11 mouse cellular contexts compared by ENCODE assay signal in genomic region chr4:62265154-62265836, GRCm38 (mm10). TPM values are rescaled to one million over a fixed set of nuclear protein-coding genes. Genes with fewer than 3 reads are reported as not detected.
DNase-seq lines count a peak whose midpoint lies in the region; ATAC-seq and TF ChIP-seq lines count a peak whose summit lies in the region.
"Had no signal": no experiment of that assay in that cellular context is flagged by ENCODE, and none has a peak within 500 bp of the region (broad histone marks: within the 10 kb centered on the region; RNA-seq: fewer than 3 reads in every experiment).

No protein-coding gene starts in this region.

- no peak overlapping the region for H3K4me2 ChIP-seq in intestine, embryonic 14.5 days (ENCODE audit: low read length)
- H3K4me2 ChIP-seq: forebrain, embryonic 13.5 days; limb, embryonic 13.5 days had no signal

- H3K4me3 ChIP-seq in heart, embryonic 10.5 days: no peak overlapping the region
- no peak overlapping the region for H3K4me3 ChIP-seq in C2C12 (ENCODE audit: insufficient read depth, poor library complexity, severe bottlenecking)
- no peak overlapping the region for H3K4me3 ChIP-seq in intestine, embryonic 14.5 days (ENCODE audit: low read depth, low read length)
- H3K4me3 ChIP-seq in hindbrain, embryonic 10.5 days: no peak overlapping the region
- H3K4me3 ChIP-seq: forebrain, embryonic 13.5 days; limb, embryonic 13.5 days had no signal

- H3K36me3 ChIP-seq in heart, embryonic 10.5 days: no peaks in the 10 kb centered on the region
- no peaks in the 10 kb centered on the region for H3K36me3 ChIP-seq in C2C12 (ENCODE audit: control insufficient read depth, insufficient read depth)
- no peaks in the 10 kb centered on the region for H3K36me3 ChIP-seq in intestine, embryonic 14.5 days (ENCODE audit: control insufficient read depth, insufficient read depth, low read length)
- H3K36me3 ChIP-seq in hindbrain, embryonic 10.5 days: no peaks in the 10 kb centered on the region
- H3K36me3 ChIP-seq: limb, embryonic 13.5 days had no signal

- peak; percentile 71 for DNase-seq in heart, embryonic 10.5 days (ENCODE audit: low spot score)
- no peak for DNase-seq in heart, postnatal 36 days
- no peak for DNase-seq in intestine, embryonic 14.5 days (ENCODE audit: low spot score)
- peak; percentile 28 for DNase-seq in lung, postnatal 10 days
- no peak for DNase-seq in urinary bladder, adult 2 months (ENCODE audit: low spot score)
- no peak for DNase-seq in hindbrain, embryonic 10.5 days (ENCODE audit: low spot score)
- no peak for DNase-seq in spleen, postnatal 14 days (ENCODE audit: low spot score in 2 of 2)

- H3K79me2 ChIP-seq in C2C12 (ENCODE audit: control insufficient read depth, insufficient read depth): no peaks in the 10 kb centered on the region

- intact Hi-C loops in heart, postnatal 36 days (cut with DNase I): no loop called here

- H3K4me1 ChIP-seq in heart, embryonic 10.5 days: peaks cover 5% of the 10 kb centered on the region
- H3K4me1 ChIP-seq in intestine, embryonic 14.5 days (replicated peaks; ENCODE audit: control insufficient read depth, insufficient read depth, low read length): no peaks in the 10 kb centered on the region
- H3K4me1 ChIP-seq in hindbrain, embryonic 10.5 days (replicated peaks): peaks cover 7% of the 10 kb centered on the region
- H3K4me1 ChIP-seq: forebrain, embryonic 13.5 days; limb, embryonic 13.5 days had no signal

- H3K79me3 ChIP-seq in C2C12 (ENCODE audit: low read depth): no peaks in the 10 kb centered on the region

- no peak for TF ChIP-seq CTCF in C2C12 (IDR thresholded peaks at IDR 0.05; ENCODE audit: control insufficient read depth, insufficient read depth, insufficient read length)

- peak; percentile 79 for ATAC-seq in intestine, embryonic 14.5 days (replicated peaks; ENCODE audit: low FRiP score, low TSS enrichment, low read depth)
- ATAC-seq: forebrain, embryonic 13.5 days; inflammation-experienced regulatory T-cells, adult 6 months had no signal

- no peaks in the 10 kb centered on the region for H3K9me3 ChIP-seq in heart, embryonic 10.5 days
- no peaks in the 10 kb centered on the region for H3K9me3 ChIP-seq in intestine, embryonic 14.5 days (ENCODE audit: control insufficient read depth, low read length)
- no peaks in the 10 kb centered on the region for H3K9me3 ChIP-seq in hindbrain, embryonic 10.5 days
- H3K9me3 ChIP-seq: forebrain, embryonic 13.5 days; limb, embryonic 13.5 days had no signal

- H3ac ChIP-seq in C2C12 (ENCODE audit: control insufficient read depth, insufficient read length, low read depth): no peak overlapping the region

- no peak overlapping the region for H3K27ac ChIP-seq in heart, embryonic 10.5 days
- H3K27ac ChIP-seq in intestine, embryonic 14.5 days (ENCODE audit: low read depth): no peak overlapping the region
- H3K27ac ChIP-seq in hindbrain, embryonic 10.5 days: no peak overlapping the region
- H3K27ac ChIP-seq: forebrain, embryonic 13.5 days; limb, embryonic 13.5 days had no signal

- no peaks in the 10 kb centered on the region for H3K27me3 ChIP-seq in heart, embryonic 10.5 days (ENCODE audit: insufficient read depth, poor library complexity, severe bottlenecking)
- no peaks in the 10 kb centered on the region for H3K27me3 ChIP-seq in C2C12 (ENCODE audit: control insufficient read depth, insufficient read depth, insufficient read length)
- H3K27me3 ChIP-seq in intestine, embryonic 14.5 days (replicated peaks; ENCODE audit: control insufficient read depth, insufficient read depth, low read length): no peaks in the 10 kb centered on the region
- H3K27me3 ChIP-seq in hindbrain, embryonic 10.5 days (ENCODE audit: insufficient read depth, poor library complexity, severe bottlenecking): no peaks in the 10 kb centered on the region
- H3K27me3 ChIP-seq: forebrain, embryonic 13.5 days; limb, embryonic 13.5 days had no signal

- 77% methylated on average over 10 of the region's 10 CpGs for WGBS in heart, embryonic 10.5 days
- 64% methylated on average over 10 of the region's 10 CpGs for WGBS in intestine, embryonic 14.5 days
- 88% methylated on average over 10 of the region's 10 CpGs for WGBS in hindbrain, embryonic 10.5 days

- H3K9ac ChIP-seq in intestine, embryonic 14.5 days (ENCODE audit: low read length): no peak overlapping the region
- H3K9ac ChIP-seq: forebrain, embryonic 13.5 days; limb, embryonic 13.5 days had no signal

TF ChIP-seq in C2C12, 6 proteins besides CTCF, POLR2A, EP300 and RAD21:
- TF ChIP-seq MAX (IDR thresholded peaks at IDR 0.05): no peak
- TF ChIP-seq CEBPB (IDR thresholded peaks at IDR 0.05; ENCODE audit: low read depth): peak; percentile 40

RNA-seq across cellular contexts. Expression of gene Slc31a2, which starts 2.9 kb away (rescaled TPM):
- 12.8 and 14.5 TPM in 2 replicates for polyA plus RNA-seq in heart, embryonic 10.5 days (2016; fragmentation: Nextera tagmentation; extraction: Ambion mirVana)
- 10 to 100 TPM; 17.8 to 29.7 TPM for total RNA-seq in heart, postnatal 36 days (2021)
- polyA plus RNA-seq in C2C12 (2012; fragmentation: generic; extraction: Trizol): 3.1 TPM
- 13.6 and 14.5 TPM in 2 replicates for polyA plus RNA-seq in intestine, embryonic 14.5 days (2014; fragmentation: Nextera tagmentation; extraction: Ambion mirVana)
- polyA plus RNA-seq in urinary bladder, adult 2 months (2012; rRNA removed): 26.4 and 27.9 TPM in 2 replicates
- polyA plus RNA-seq in hindbrain, embryonic 10.5 days (2016; fragmentation: Nextera tagmentation; extraction: Ambion mirVana): 15.1 and 15.4 TPM in 2 replicates

RNA-seq across cellular contexts. Expression of gene Zfp37, which starts 34.4 kb away (rescaled TPM):
- 9.1 and 9.8 TPM in 2 replicates for polyA plus RNA-seq in heart, embryonic 10.5 days (2016; fragmentation: Nextera tagmentation; extraction: Ambion mirVana)
- 1 to 10 TPM; 1.9 to 2.2 TPM for total RNA-seq in heart, postnatal 36 days (2021)
- 0.47 TPM for polyA plus RNA-seq in C2C12 (2012; fragmentation: generic; extraction: Trizol)
- polyA plus RNA-seq in intestine, embryonic 14.5 days (2014; fragmentation: Nextera tagmentation; extraction: Ambion mirVana): 9.9 and 12.4 TPM in 2 replicates
- polyA plus RNA-seq in urinary bladder, adult 2 months (2012; rRNA removed): 5.8 and 6.1 TPM in 2 replicates
- 19.9 and 20.8 TPM in 2 replicates for polyA plus RNA-seq in hindbrain, embryonic 10.5 days (2016; fragmentation: Nextera tagmentation; extraction: Ambion mirVana)
- polyA plus RNA-seq: inflammation-experienced regulatory T-cells, adult 6 months had no signal

Comparison
In these comparisons a context has a peak if more than half of its experiments do, and no peak if none do; other contexts are left out.
1. DNase-seq: peak in heart, embryonic 10.5 days (single experiment) and lung, postnatal 10 days (single experiment); none in heart, postnatal 36 days (0 of 2), intestine, embryonic 14.5 days (single experiment), urinary bladder, adult 2 months (single experiment), hindbrain, embryonic 10.5 days (single experiment) and spleen, postnatal 14 days (0 of 2).